Mouse (Mus musculus) right cerebral cortex, postnatal 25 days (tissue): ENCODE measurements at regions not wholly inside any gene's neighbourhood (a gene's known extent, or its start where the extent isn't known, plus 50 kb on each side); places are given as distances from the start of the nearest gene placed in this dataset.

Experiments used
- DNase-seq: peaks from one replicate; pipeline ENCODE4 v3.0.0; 2022

GRCm38 (mm10) chr7:136457867-136458448 lies 436.5 kb upstream of the Mgmt start:
- DNase-seq, result no peak

GRCm38 (mm10) chr7:136477135-136477534 lies 417.3 kb upstream of the Mgmt start:
- DNase-seq, result no peak

- no peak for DNase-seq
Measured at GRCm38 (mm10) chr7:136480641-136481202, 413.7 kb upstream of the Mgmt start.

- DNase-seq, result no peak
Measured at GRCm38 (mm10) chr7:136483237-136483636, 411.2 kb upstream of the Mgmt start.

- DNase-seq, result no peak
Measured at GRCm38 (mm10) chr7:136487556-136487955, 406.9 kb upstream of the Mgmt start.

- no peak for DNase-seq
Measured at GRCm38 (mm10) chr7:136494862-136495261, 399.6 kb upstream of the Mgmt start.

- DNase-seq, result peak; percentile 34
Measured at GRCm38 (mm10) chr7:136496335-136497242, 397.8 kb upstream of the Mgmt start.

GRCm38 (mm10) chr7:136500059-136500458 lies 394.4 kb upstream of the Mgmt start:
- DNase-seq, result no peak

GRCm38 (mm10) chr7:136501094-136501493 lies 393.3 kb upstream of the Mgmt start:
- DNase-seq, result no peak

GRCm38 (mm10) chr7:136501855-136502847 lies 392.3 kb upstream of the Mgmt start:
- no peak for DNase-seq

GRCm38 (mm10) chr7:136511389-136511788 lies 383.0 kb upstream of the Mgmt start:
- DNase-seq, result no peak

GRCm38 (mm10) chr7:136515376-136515775 lies 379.0 kb upstream of the Mgmt start:
- DNase-seq, result no peak

- DNase-seq, result no peak
Measured at GRCm38 (mm10) chr7:136525821-136526220, 368.6 kb upstream of the Mgmt start.

GRCm38 (mm10) chr7:136530006-136530785 lies 364.2 kb upstream of the Mgmt start:
- no peak for DNase-seq

GRCm38 (mm10) chr7:136531301-136531700 lies 363.1 kb upstream of the Mgmt start:
- DNase-seq, result no peak

GRCm38 (mm10) chr7:136541876-136542655 lies 352.3 kb upstream of the Mgmt start:
- no peak for DNase-seq

- DNase-seq, result no peak
Measured at GRCm38 (mm10) chr7:136542896-136543295, 351.5 kb upstream of the Mgmt start.

- DNase-seq, result no peak
Measured at GRCm38 (mm10) chr7:136547837-136548236, 346.6 kb upstream of the Mgmt start.

- DNase-seq, result no peak
Measured at GRCm38 (mm10) chr7:136556436-136556835, 338.0 kb upstream of the Mgmt start.

- no peak for DNase-seq
Measured at GRCm38 (mm10) chr7:136559536-136559935, 334.9 kb upstream of the Mgmt start.

- no peak for DNase-seq
Measured at GRCm38 (mm10) chr7:136570911-136571310, 323.5 kb upstream of the Mgmt start.
